Mouse (Mus musculus) midbrain, embryonic 15.5 days (tissue): Measurements from ENCODE around the gene Gm44790. TPM values are rescaled to one million over a fixed set of nuclear protein-coding genes. Genes with fewer than 3 reads are reported as not detected.
A peak's percentile ranks its signal among the peaks of the same experiment; 100 is the strongest.

ENCODE experiments used
- ATAC-seq: fragments of 200-750 bp; cut with Nextera tagmentation; replicated peaks from 2 replicates; pipeline ENCODE4 v1.8.0; 2017; ENCODE audit warnings: moderate TSS enrichment
- H3K27ac ChIP-seq: fragments of 300-500 bp; sonication (generic); 2 replicates; pipeline ENCODE4 v1.5.1; 2015; ENCODE audit warnings: mild to moderate bottlenecking, inconsistent platforms
- H3K27me3 ChIP-seq: fragments of 300-500 bp; sonication (generic); replicated peaks from 2 replicates; pipeline ENCODE4 v1.6.1; 2015; ENCODE audit warnings: inconsistent platforms
- H3K36me3 ChIP-seq: fragments of 300-500 bp; sonication (generic); replicated peaks from 2 replicates; pipeline ENCODE4 v1.6.1; 2015; ENCODE audit warnings: inconsistent platforms
- H3K4me1 ChIP-seq: fragments of 300-500 bp; sonication (generic); 2 replicates; pipeline ENCODE4 v1.6.1; 2015; ENCODE audit warnings: inconsistent platforms
- H3K4me2 ChIP-seq: fragments of 300-500 bp; sonication (generic); 2 replicates; pipeline ENCODE4 v1.6.1; 2015; ENCODE audit warnings: inconsistent platforms, mild to moderate bottlenecking, moderate library complexity
- H3K4me3 ChIP-seq: fragments of 300-500 bp; sonication (generic); 2 replicates; pipeline ENCODE4 v1.5.1; 2015; ENCODE audit warnings: mild to moderate bottlenecking, inconsistent platforms
- H3K9ac ChIP-seq: fragments of 300-500 bp; sonication (generic); 2 replicates; pipeline ENCODE4 v1.6.1; 2015; ENCODE audit warnings: mild to moderate bottlenecking, inconsistent platforms
- H3K9me3 ChIP-seq: fragments of 300-500 bp; sonication (generic); 2 replicates; pipeline ENCODE4 v1.6.1; 2016; ENCODE audit warnings: inconsistent platforms
- WGBS: fragments of 180-500 bp; shearing (Covaris S2); methylation state at CpG from one replicate; pipeline ENCODE4 v1.1.7; 2015; ENCODE audit warnings: mixed read lengths; 5-methylcytosine and 5-hydroxymethylcytosine counted together
- polyA plus RNA-seq: library from polyadenylated mRNA; unstranded; fragments of >200 nt; fragmentation: Nextera tagmentation; extraction: Ambion mirVana; gene quantifications from 2 replicates; pipeline ENCODE4 v1.2.1, GENCODE M21; 2015

The Gm44790 gene
- polyA plus RNA-seq, 1 experiment from 2014 or later, result not detected

- Histone ChIP-seq H3K27me3 (no peaks in the 10 kb centered on the region), H3K4me1 (peaks cover 33% of the 10 kb centered on the region), H3K9me3 (no peaks in the 10 kb centered on the region), H3K9ac (peak overlapping the region; percentile 92), H3K27ac (peak overlapping the region; percentile 93), H3K4me2 (peak overlapping the region; percentile 63), H3K36me3 (peaks cover 13% of the 10 kb centered on the region), H3K4me3 (peak overlapping the region; percentile 91)
- ATAC-seq, result no peak
- 12% methylated on average over 10 of the region's 10 CpGs for WGBS
Measured at GRCm38 (mm10) chr6:86395969-86396368, 30.5 kb upstream of the Gm44790 start.

- WGBS, result under 1% methylated on average over 51 of the region's 51 CpGs
- no peaks in the 10 kb centered on the region for H3K9me3 ChIP-seq
- peak; percentile 95 for ATAC-seq
- H3K9ac ChIP-seq, result peak within 1 kb of the TSS; percentile 92
- no peaks in the 10 kb centered on the region for H3K27me3 ChIP-seq
- H3K4me2 ChIP-seq, result peak within 1 kb of the TSS; percentile 63
- H3K4me3 ChIP-seq, result peak within 1 kb of the TSS; percentile 91
- H3K36me3 ChIP-seq, result peaks cover 6% of the 10 kb centered on the region
- peak within 1 kb of the TSS; percentile 93 for H3K27ac ChIP-seq
- H3K4me1 ChIP-seq, result peaks cover 34% of the 10 kb centered on the region
Measured at GRCm38 (mm10) chr6:86396581-86397256, 29.7 kb upstream of the Gm44790 start, which contains the start of gene Pcyox1. Pcyox1 (minus strand) TSS chr6:86397154.

GRCm38 (mm10) chr6:86397257-86397980 is 29.0 kb upstream of the Gm44790 start:
- 7% methylated on average over 14 of the region's 14 CpGs for WGBS

DNA sequence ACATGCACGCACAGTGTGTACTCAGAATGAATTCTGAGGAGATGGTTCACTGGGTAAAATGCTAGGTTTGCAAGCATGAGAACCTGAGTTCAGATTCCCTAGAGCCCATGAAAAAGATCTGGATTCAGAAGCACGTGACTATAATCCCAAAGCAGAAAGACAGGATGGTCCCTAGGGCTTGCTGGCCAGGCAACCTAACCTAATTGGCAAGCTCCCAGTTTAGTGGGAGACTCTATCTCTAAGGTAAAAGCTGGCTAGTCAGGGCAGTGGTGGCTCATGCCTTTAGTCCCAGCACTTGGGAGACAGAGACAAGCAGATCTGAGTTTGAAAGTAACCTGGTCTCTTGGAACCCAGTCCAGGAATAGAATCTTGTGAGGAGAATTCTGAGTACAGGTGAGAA is 27.5 kb upstream of the Gm44790 start:
- H3K27me3 ChIP-seq, result no peaks in the 10 kb centered on the region
- ATAC-seq, result no peak
- no peaks in the 10 kb centered on the region for H3K36me3 ChIP-seq
- H3K9me3 ChIP-seq, result no peaks in the 10 kb centered on the region
- H3K4me3 ChIP-seq, result no peak overlapping the region
- WGBS, result 73% methylated on average over 2 of the region's 2 CpGs
- H3K4me2 ChIP-seq, result no peak overlapping the region
- H3K27ac ChIP-seq, result no peak overlapping the region
- H3K4me1 ChIP-seq, result peaks cover 35% of the 10 kb centered on the region
- no peak overlapping the region for H3K9ac ChIP-seq

More at GRCm38 (mm10) chr6:86397257-86397980, 29.0 kb upstream of the Gm44790 start:
- H3K9me3 ChIP-seq, result no peaks in the 10 kb centered on the region
- H3K27me3 ChIP-seq, result no peaks in the 10 kb centered on the region
- peak overlapping the region; percentile 91 for H3K4me3 ChIP-seq
- ATAC-seq, result peak; percentile 2; the same call in 1 of the 2 replicates
- H3K9ac ChIP-seq, result peak overlapping the region; percentile 92
- peak overlapping the region; percentile 93 for H3K27ac ChIP-seq
- peaks cover 34% of the 10 kb centered on the region for H3K4me1 ChIP-seq
- peak overlapping the region; percentile 63 for H3K4me2 ChIP-seq
- H3K36me3 ChIP-seq, result no peaks in the 10 kb centered on the region

DNA sequence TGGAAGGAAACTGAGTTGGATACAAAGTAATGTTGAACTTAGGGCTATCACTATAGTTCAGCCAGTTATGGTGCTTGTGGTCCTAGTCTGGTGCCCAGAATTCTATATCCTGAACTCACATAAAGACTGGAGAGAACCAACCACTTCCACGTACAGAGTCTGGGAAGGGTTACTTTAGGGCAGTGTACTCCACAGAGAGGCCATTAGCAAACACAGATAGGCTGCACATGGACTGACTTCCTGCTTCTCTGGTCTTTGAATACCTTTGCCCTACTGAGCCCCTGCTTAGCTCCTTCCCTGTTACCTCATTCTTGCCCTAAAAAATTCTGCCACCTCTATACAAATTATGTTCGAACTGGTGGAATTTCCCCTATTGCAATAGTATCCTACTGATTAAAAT is 26.5 kb upstream of the Gm44790 start:
- ATAC-seq, result no peak
- H3K4me2 ChIP-seq, result no peak overlapping the region
- WGBS, result 92% methylated on average over 2 of the region's 2 CpGs
- H3K9ac ChIP-seq, result no peak overlapping the region
- H3K36me3 ChIP-seq, result no peaks in the 10 kb centered on the region
- H3K4me1 ChIP-seq, result peaks cover 25% of the 10 kb centered on the region
- no peaks in the 10 kb centered on the region for H3K27me3 ChIP-seq
- H3K27ac ChIP-seq, result no peak overlapping the region
- H3K4me3 ChIP-seq, result no peak overlapping the region
- no peaks in the 10 kb centered on the region for H3K9me3 ChIP-seq

GRCm38 (mm10) chr6:86400972-86401371 is 25.5 kb upstream of the Gm44790 start:
- peak overlapping the region; percentile 17; the same call in 1 of the 2 replicates for H3K4me3 ChIP-seq
- no peak overlapping the region for H3K9ac ChIP-seq
- H3K9me3 ChIP-seq, result no peaks in the 10 kb centered on the region
- WGBS, result 9% methylated on average over 9 of the region's 9 CpGs
- H3K27ac ChIP-seq, result no peak overlapping the region
- no peaks in the 10 kb centered on the region for H3K36me3 ChIP-seq
- peaks cover 18% of the 10 kb centered on the region for H3K4me1 ChIP-seq
- ATAC-seq, result no peak
- peak overlapping the region; percentile 39 for H3K4me2 ChIP-seq
- H3K27me3 ChIP-seq, result no peaks in the 10 kb centered on the region

DNA sequence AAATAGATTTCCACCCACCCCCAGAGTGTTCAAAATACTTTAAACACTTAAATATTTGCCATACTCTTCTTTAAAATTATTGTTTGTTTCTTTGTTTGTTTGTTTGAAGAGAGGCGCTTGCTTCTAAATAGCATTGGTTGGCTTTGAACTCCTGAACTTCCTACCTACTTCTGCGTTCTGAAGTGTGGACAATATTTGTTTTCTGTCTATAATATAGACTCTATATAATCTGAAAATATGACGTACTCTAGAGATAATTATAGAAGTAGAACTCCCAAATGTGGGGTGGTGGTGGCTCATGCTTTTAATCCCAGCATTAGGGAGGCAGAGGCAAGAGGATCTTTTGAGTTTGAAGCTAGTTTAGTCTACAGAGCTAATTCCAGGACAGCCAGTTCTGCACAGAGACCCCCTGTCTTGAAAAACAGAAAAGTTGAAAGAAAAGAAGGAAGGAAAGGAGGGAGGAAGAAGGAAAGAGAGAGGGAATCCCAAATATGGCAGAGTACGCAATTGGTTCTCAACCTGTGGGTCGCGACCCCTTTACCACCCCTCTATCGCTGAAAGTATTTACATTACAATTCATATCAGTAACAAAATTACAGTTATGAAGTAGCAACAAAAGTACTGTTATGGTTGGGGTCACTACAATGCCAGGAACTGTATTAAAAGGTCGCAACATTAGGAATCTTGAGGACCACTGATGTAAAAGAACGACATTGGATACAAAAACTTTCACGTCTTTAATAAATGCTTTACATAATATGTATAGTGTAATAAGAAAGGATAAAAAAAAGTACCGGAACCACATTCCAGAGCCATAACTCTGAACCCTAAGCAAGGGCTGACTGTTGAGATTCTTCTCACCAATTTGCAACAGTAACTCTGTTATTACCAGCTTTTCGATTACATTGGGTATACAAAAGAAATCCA is 23.5 kb upstream of the Gm44790 start:
- H3K9ac ChIP-seq, result peak overlapping the region; percentile 99; the same call in 1 of the 2 replicates

DNA sequence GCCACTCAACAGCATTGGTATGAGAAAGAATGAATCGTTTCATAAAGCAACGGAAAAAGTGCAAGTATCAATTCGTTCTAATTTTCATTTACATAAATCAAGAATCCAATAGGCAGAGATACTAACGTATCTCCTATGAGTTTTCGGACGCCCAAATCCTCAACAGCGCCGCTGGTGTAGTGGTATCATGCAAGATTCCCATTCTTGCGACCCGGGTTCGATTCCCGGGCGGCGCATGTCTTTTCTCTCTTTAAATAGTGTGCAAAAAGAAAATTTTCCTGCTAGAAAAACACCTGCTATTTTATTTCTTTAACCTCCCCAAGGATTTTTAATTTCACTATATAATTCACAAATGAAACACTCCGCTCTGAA is 22.7 kb upstream of the Gm44790 start:
- Histone ChIP-seq H3K9me3 (no peaks in the 10 kb centered on the region), H3K4me1 (peaks cover 28% of the 10 kb centered on the region), H3K9ac (peak overlapping the region; percentile 99), H3K4me3 (peak overlapping the region; percentile 70), H3K27me3 (no peaks in the 10 kb centered on the region), H3K27ac (peak overlapping the region; percentile 100), H3K4me2 (peak overlapping the region; percentile 78), H3K36me3 (0 out of 2 replicates have a peak, but pooled peaks cover 5% of the 10 kb centered on the region)
- ATAC-seq, result peak; percentile 79
- WGBS, result under 1% methylated on average over 15 of the region's 15 CpGs

More for the DNA sequence above, 23.5 kb upstream of the Gm44790 start:
- 40% methylated on average over 12 of the region's 12 CpGs for WGBS
- ATAC-seq, result no peak
- Histone ChIP-seq H3K36me3 (0 out of 2 replicates have a peak, but pooled peaks cover 5% of the 10 kb centered on the region), H3K9me3 (no peaks in the 10 kb centered on the region), H3K4me2 (peak overlapping the region; percentile 78), H3K27me3 (no peaks in the 10 kb centered on the region), H3K4me3 (peak overlapping the region; percentile 70), H3K27ac (peak overlapping the region; percentile 100; the same call in 1 of the 2 replicates), H3K4me1 (peaks cover 25% of the 10 kb centered on the region)

DNA sequence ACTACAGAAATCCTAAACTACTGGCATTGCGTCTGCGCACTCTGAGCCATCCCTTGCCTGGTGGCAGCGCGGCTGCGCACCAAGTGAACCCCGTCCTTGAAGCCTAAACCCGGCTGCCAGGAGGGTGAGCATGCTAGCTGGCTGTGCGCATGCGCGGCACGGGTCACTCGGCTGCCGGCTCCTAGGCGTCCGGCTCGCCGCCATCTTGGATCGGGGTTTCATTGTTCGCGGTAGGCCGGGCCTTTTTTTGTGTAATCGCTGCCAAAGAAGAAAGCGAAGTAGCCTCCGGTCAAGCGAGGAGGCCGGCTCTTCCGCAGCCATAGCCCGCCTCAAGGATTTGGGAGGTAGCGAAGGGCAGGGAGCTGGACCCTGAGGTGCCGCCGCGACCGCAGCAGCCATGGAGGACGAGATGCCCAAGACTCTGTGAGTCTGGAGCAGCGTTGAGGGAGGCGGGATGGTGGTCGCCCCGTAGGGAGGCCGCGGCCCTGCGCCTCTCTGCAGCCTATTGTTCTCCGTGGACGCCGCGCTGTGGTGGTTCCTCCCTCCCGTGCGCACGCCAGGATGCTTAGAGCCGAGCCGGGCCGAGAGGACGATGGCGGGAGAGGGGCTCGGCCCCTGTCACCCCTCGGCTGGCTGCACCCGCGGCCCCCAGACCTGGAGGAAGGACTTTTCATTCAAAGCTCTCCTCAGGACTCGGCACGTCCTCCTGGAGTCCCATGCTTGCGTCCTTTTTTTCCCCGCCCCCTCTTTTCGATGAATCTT is 22.2 kb upstream of the Gm44790 start, which contains the start of gene Tia1:
Gene Tia1, plus strand, starts transcription at position 120 of the 762 bp plus-strand sequence.
- H3K4me3 ChIP-seq, result peak within 1 kb of the TSS; percentile 70
- H3K9ac ChIP-seq, result peak within 1 kb of the TSS; percentile 99
- 0 out of 2 replicates have a peak, but pooled peaks cover 5% of the 10 kb centered on the region for H3K36me3 ChIP-seq
- no peaks in the 10 kb centered on the region for H3K27me3 ChIP-seq
- under 1% methylated on average over 62 of the region's 62 CpGs for WGBS
- H3K4me1 ChIP-seq, result peaks cover 28% of the 10 kb centered on the region
- no peaks in the 10 kb centered on the region for H3K9me3 ChIP-seq
- peak within 1 kb of the TSS; percentile 78 for H3K4me2 ChIP-seq
- ATAC-seq, result peak; percentile 97
- peak within 1 kb of the TSS; percentile 100 for H3K27ac ChIP-seq

DNA sequence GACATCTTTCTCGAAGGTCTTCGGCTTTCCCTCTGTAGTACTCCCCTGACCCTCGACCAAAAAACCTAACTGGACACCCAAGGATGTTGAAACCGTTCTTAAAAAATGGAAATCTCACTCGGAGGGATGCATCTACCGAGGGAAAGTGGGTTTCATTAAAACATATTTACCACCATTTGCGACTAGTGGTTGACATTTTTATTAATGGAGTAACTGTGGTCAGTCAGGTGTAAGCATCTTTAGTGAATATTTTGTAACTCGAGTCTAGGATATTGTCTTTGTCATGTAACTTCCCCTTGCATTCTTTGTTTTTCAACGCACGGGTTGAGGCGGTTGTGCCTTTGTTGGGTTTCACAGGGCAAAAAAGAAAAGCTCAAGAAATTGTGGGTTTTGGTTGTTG is 21.5 kb upstream of the Gm44790 start:
- peak overlapping the region; percentile 70 for H3K4me3 ChIP-seq
- peaks cover 34% of the 10 kb centered on the region for H3K4me1 ChIP-seq
- H3K4me2 ChIP-seq, result peak overlapping the region; percentile 78
- 0% methylated on average over 11 of the region's 11 CpGs for WGBS
- peaks cover 8% of the 10 kb centered on the region; the same call in 1 of the 2 replicates for H3K36me3 ChIP-seq
- no peaks in the 10 kb centered on the region for H3K27me3 ChIP-seq
- H3K9ac ChIP-seq, result peak overlapping the region; percentile 99
- H3K9me3 ChIP-seq, result no peaks in the 10 kb centered on the region
- peak overlapping the region; percentile 100 for H3K27ac ChIP-seq
- ATAC-seq, result no peak

DNA sequence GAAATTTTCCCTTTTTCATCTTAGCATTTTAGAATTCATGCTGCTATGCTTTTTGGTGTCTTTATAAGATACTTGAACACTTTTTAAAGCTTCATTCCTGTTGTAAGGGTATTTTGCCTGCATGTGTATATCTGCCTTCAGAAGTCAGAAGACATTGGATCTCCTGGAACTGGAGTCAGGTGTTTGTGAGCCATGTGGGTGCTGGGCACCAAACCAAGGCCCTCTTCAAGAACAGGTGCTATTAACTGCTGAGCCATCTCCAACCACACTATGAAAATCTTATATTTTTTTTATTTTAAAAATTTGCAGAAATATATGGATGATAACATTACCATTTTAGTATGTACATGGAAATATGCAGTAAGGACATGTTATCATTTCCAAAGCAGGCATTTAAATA is 20.2 kb upstream of the Gm44790 start:
- H3K4me3 ChIP-seq, result peak overlapping the region; percentile 70
- H3K4me1 ChIP-seq, result peaks cover 35% of the 10 kb centered on the region
- no peaks in the 10 kb centered on the region for H3K9me3 ChIP-seq
- ATAC-seq, result no peak
- no peak overlapping the region; the same call in 1 of the 2 replicates for H3K9ac ChIP-seq
- peaks cover 8% of the 10 kb centered on the region; the same call in 1 of the 2 replicates for H3K36me3 ChIP-seq
- H3K4me2 ChIP-seq, result peak overlapping the region; percentile 78
- no peaks in the 10 kb centered on the region for H3K27me3 ChIP-seq
- H3K27ac ChIP-seq, result no peak overlapping the region
